Mouse (Mus musculus) cerebellum, adult 2 months (tissue): ENCODE measurements around the gene Kansl1.

Experiments used
- CTCF ChIP-seq: fragments of 200-500 bp; IDR thresholded peaks from 2 replicates; pipeline ENCODE4 v1.5.1; 2011; ENCODE audit warnings: low read depth, mild to moderate bottlenecking, control low read depth, low read length, moderate library complexity, borderline replicate concordance; ENCODE audit not compliant: insufficient read depth
- POLR2A ChIP-seq: fragments of 200-500 bp; IDR thresholded peaks from 2 replicates; pipeline ENCODE4 v1.6.1; 2011; ENCODE audit warnings: low read length, control low read depth, borderline replicate concordance; ENCODE audit not compliant: insufficient read depth

DNA sequence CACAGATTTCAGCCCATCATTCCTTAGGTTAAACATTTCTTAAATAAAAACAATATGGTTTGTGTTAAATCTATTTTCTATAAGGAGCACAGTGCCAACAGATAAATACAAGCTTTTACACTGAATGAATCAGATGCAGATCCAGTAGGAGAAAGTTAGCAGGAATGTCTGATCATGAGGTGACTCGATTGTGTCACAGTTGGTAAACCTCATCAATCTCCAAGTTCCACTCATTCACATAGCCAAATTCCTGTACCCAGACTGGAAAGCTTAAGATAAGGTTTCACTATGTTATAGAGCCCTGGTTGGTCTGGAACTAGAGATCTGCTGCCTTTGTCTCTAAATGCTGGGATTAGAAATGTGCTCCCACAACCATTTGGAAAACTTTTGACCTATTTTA, 33.5 kb downstream of the Kansl1 start:
- no peak for TF ChIP-seq POLR2A
- no peak for TF ChIP-seq CTCF
